Mouse (Mus musculus): ENCODE measurements around the gene Pkhd1. TPM values are rescaled to one million over a fixed set of nuclear protein-coding genes. Genes with fewer than 3 reads are reported as not detected.

The Pkhd1 gene
- polyA plus RNA-seq, 1 experiment from 2014 or later: 0.37 TPM

DNA sequence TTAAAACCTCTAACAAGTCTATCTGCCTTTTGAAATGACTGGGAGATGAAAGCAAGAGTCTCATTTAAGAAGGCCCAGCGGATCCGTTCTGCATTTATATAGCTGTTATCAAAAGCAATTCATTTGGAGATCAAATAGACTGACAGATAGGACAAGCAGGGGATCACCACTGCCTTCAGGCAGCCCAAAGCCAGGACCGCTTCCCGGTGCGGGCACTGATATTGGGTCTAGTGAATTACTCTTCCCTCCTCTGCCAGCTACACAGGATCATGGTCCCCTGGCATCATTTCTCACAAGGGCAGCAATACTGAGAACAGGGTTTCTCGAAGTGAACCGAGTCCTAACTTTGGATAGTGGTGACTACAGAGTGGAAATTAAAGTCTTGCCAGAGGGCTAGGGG lies 582.6 kb downstream of the Pkhd1 start:
- no peaks in the 10 kb centered on the region for H3K27me3 ChIP-seq (replicated peaks; ENCODE audit: control insufficient read depth, insufficient read depth, low read length)
- H3K4me2 ChIP-seq: no peak overlapping the region
- H3K9ac ChIP-seq (ENCODE audit: low read depth, low read length): no peak overlapping the region
- no peak overlapping the region for H3K27ac ChIP-seq (ENCODE audit: low read depth, low read length)
- H3K9me3 ChIP-seq (ENCODE audit: control insufficient read depth, low read length): no peaks in the 10 kb centered on the region
- H3K4me3 ChIP-seq (ENCODE audit: low read depth, low read length): no peak overlapping the region
- no peaks in the 10 kb centered on the region for H3K36me3 ChIP-seq (ENCODE audit: control insufficient read depth, insufficient read depth, low read length)
- ATAC-seq (replicated peaks; ENCODE audit: low FRiP score): no peak
- WGBS: 83% methylated on average over 7 of the region's 7 CpGs
- no peak for DNase-seq (ENCODE audit: low spot score)
- no peaks in the 10 kb centered on the region for H3K4me1 ChIP-seq (replicated peaks; ENCODE audit: control insufficient read depth, insufficient read depth, low read length)

DNA sequence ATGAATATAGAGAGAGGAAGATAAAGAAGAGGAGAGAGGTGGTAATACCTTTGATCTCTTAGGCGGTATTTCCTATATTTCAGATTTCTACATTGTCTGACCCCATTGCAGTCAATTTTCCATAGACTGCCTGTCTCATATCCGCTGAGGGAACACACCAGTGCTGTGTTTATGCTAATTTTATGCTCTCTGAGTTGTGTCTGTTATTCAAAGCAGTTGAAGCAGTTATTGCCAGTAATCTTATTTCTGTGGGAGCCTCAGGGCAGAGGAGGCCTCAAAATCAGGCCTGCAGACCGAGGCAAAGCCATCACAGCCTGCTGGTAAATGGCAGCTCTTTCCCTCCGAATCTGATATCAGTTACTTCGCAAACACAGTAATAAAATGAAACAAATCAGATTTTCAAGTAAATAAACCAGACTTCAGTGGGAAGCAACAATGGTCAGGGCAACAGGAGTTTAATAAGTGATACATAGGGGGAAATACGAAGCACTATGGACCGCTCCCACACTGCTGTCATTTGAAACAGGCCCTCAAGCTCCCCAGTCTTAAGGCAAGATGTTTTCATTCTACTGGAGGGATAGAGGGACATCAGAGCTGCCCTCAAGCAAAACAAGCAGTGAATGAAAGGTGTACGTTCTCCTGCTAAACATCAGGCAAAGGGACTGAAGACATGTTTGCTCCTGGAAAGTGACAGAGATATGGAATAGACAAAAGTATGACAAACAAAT lies 599.5 kb downstream of the Pkhd1 start:
- Histone ChIP-seq H3K4me1 (replicated peaks; ENCODE audit: control insufficient read depth, insufficient read depth, low read length) (no peaks in the 10 kb centered on the region), H3K27me3 (replicated peaks; ENCODE audit: control insufficient read depth, insufficient read depth, low read length) (no peaks in the 10 kb centered on the region), H3K36me3 (ENCODE audit: control insufficient read depth, insufficient read depth, low read length) (no peaks in the 10 kb centered on the region), H3K9me3 (ENCODE audit: control insufficient read depth, low read length) (no peaks in the 10 kb centered on the region), H3K4me3 (ENCODE audit: low read depth, low read length) (no peak overlapping the region), H3K27ac (ENCODE audit: low read depth, low read length) (no peak overlapping the region), H3K9ac (ENCODE audit: low read depth, low read length) (no peak overlapping the region), H3K4me2 (no peak overlapping the region)
- no peak for DNase-seq (ENCODE audit: low spot score)
- ATAC-seq (replicated peaks; ENCODE audit: low FRiP score): no peak
- 79% methylated on average over 8 of the region's 8 CpGs for WGBS

DNA sequence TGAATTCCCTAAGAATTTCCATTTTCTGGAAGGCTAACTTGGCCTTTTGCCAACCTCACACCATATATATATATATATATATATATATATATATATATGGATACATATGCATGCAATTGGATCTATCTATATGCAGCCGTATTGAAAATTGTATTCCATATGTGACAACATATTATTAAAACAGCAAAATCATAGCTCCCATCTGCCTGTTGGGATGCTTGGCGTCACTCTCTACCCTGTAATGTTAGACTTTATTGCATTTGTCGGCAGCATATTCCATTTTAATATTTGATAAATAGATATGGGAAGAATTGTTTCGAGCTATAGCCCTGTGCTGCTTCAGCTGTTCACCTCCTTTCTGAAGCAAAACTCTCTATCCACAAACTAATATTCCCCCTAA lies 600.2 kb downstream of the Pkhd1 start:
- no peaks in the 10 kb centered on the region for H3K4me1 ChIP-seq (replicated peaks; ENCODE audit: control insufficient read depth, insufficient read depth, low read length)
- no peaks in the 10 kb centered on the region for H3K36me3 ChIP-seq (ENCODE audit: control insufficient read depth, insufficient read depth, low read length)
- no peak overlapping the region for H3K9ac ChIP-seq (ENCODE audit: low read depth, low read length)
- H3K4me2 ChIP-seq: no peak overlapping the region
- no peak overlapping the region for H3K27ac ChIP-seq (ENCODE audit: low read depth, low read length)
- ATAC-seq (replicated peaks; ENCODE audit: low FRiP score): no peak
- no peaks in the 10 kb centered on the region for H3K9me3 ChIP-seq (ENCODE audit: control insufficient read depth, low read length)
- DNase-seq (ENCODE audit: low spot score): no peak
- H3K4me3 ChIP-seq (ENCODE audit: low read depth, low read length): no peak overlapping the region
- WGBS: 88% methylated on average over 4 of the region's 4 CpGs
- H3K27me3 ChIP-seq (replicated peaks; ENCODE audit: control insufficient read depth, insufficient read depth, low read length): no peaks in the 10 kb centered on the region

Other genes with a start within 250 kb of the Pkhd1 start
- not detected in 2 replicates for gene Il17a, start 112.8 kb upstream of the Pkhd1 start, polyA plus RNA-seq (2014; fragmentation: Nextera tagmentation; extraction: Ambion mirVana)
- not detected in 2 replicates for gene Il17f, start 172.6 kb upstream of the Pkhd1 start, polyA plus RNA-seq (2014; fragmentation: Nextera tagmentation; extraction: Ambion mirVana)
- 311 and 347 TPM in 2 replicates for gene Mcm3, start 202.2 kb upstream of the Pkhd1 start, polyA plus RNA-seq (2014; fragmentation: Nextera tagmentation; extraction: Ambion mirVana)